Mouse (Mus musculus) ovary, postnatal 36 days (tissue): ENCODE results near the gene Ksr2.

Experiments
- DNase-seq: peaks from one replicate; pipeline ENCODE4 v3.0.0; 2022; ENCODE audit warnings: low spot score, mixed read lengths

Ksr2 gene

DNA sequence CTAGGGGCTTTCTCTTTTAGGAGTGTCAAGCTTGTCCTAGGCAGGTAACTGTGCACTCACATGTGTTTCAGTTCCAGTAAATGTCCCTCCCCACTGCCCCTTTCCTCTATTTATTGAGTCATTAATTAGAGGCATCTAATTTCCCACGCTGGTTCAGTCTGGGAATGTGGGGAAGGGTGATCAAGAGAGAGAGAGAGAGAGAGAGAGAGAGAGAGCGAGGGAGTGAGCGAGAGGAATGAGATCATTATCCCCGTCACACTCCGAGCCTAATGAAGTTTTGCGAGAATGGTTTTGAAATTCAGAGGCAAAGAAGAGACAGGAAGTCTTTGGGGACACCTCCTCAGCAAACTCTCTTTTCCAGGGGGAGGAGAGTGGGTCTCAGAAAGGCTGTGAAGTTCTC is 117.2 kb downstream of the Ksr2 start:
- DNase-seq, result no peak

- DNase-seq, result no peak
Measured at GRCm38 (mm10) chr5:117539221-117539620, 125.4 kb downstream of the Ksr2 start.

GRCm38 (mm10) chr5:117541654-117542053 is 127.9 kb downstream of the Ksr2 start:
- no peak for DNase-seq

DNA sequence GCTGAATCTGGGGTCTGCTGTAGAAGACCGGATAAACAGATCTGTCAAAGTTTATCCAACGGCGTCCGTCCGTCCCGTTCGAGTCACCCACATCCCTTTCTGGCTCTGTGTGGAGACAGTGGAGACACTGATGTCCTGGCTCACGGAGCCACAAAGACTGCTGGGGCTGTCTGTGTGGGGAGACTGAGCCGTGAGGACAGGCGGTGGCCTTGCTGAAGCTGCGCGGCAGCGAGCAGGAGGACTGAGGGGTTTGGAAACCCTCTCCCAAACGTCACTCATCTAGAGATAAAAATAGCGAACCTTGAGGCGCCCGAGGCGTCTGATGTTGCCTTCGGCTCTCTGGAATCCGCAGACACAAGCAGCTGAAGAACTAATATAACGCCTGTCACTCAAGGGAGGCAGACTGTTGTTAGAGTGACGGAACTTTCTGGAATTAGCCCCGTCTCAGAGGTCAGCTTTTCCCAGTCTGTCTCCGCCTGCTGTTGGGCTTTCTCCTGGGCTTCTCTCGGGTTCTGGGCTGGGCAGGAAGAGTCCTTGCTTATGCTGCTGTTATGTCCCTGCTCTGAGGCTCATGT is 133.0 kb downstream of the Ksr2 start:
- DNase-seq, result no peak

- DNase-seq, result no peak
Measured at GRCm38 (mm10) chr5:117550992-117551391, 137.2 kb downstream of the Ksr2 start.

- DNase-seq, result no peak
Measured at GRCm38 (mm10) chr5:117552096-117552495, 138.3 kb downstream of the Ksr2 start.

GRCm38 (mm10) chr5:117554505-117554904 is 140.7 kb downstream of the Ksr2 start:
- no peak for DNase-seq

- DNase-seq, result no peak
Measured at GRCm38 (mm10) chr5:117556570-117556969, 142.8 kb downstream of the Ksr2 start.

DNA sequence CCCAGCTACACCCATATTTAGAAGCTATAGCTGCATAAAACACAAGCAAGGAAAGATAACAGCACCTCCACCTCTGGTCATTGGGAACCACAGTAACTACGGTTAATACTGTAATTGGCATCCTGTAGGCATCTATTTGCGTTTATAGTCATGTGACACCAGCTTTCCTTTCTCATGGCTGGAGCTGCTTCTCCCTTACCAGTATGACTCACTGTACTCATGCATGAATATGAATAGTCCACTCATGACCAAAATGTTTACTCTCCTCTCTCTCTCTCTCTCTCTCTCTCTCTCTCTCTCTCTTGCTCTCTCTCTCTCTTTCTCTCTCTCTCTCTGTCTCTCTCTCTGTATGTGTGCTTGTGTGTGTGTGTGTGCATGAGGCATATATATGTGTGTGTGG is 147.3 kb downstream of the Ksr2 start:
- no peak for DNase-seq

GRCm38 (mm10) chr5:117566051-117566665 is 152.4 kb downstream of the Ksr2 start:
- DNase-seq, result no peak

GRCm38 (mm10) chr5:117569190-117569795 is 155.5 kb downstream of the Ksr2 start:
- no peak for DNase-seq

- no peak for DNase-seq
Measured at GRCm38 (mm10) chr5:117572428-117572827, 158.6 kb downstream of the Ksr2 start.

- DNase-seq, result no peak
Measured at GRCm38 (mm10) chr5:117574894-117575293, 161.1 kb downstream of the Ksr2 start.

GRCm38 (mm10) chr5:117577598-117577997 is 163.8 kb downstream of the Ksr2 start:
- DNase-seq, result no peak

GRCm38 (mm10) chr5:117581711-117582110 is 167.9 kb downstream of the Ksr2 start:
- no peak for DNase-seq

DNA sequence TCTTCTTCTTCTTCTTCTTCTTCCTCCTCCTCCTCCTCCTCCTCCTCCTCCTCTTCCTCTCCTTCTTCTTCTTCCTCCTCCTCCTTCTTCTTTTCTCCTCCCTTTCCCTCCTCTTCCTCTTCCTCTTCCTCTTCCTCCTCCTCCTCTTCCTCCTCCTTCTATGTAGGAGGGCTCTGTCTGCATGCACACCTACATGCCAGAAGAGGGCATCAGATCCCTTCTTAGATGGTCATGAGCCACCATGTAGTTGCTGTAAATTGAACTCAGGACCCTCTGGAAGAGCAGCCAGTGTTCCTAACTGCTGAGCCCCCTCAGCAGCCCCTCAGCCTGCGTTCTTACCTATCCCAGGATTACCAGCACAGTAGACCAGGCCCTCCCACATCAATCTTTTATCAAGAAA is 170.6 kb downstream of the Ksr2 start:
- DNase-seq, result no peak

DNA sequence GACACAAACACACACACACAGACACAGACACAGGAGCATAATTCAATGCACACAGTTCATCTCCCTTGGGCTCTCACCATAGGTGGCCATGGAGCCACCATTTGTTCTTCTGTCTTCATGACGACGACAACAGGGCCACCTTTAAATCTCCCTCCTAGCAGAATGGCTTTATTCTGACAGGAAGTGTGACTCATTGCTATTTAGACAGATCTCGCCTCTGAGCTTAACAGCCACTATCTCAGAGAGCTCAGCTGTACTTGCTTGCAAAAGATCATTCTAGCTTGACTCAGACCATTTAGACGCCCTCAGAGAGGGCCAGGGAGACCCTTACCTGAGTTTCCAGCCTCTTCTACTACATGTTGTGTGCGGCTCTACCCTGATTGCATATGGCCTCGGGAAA is 175.5 kb downstream of the Ksr2 start:
- no peak for DNase-seq

- DNase-seq, result no peak
Measured at GRCm38 (mm10) chr5:117593273-117593672, 179.5 kb downstream of the Ksr2 start.

- no peak for DNase-seq
Measured at GRCm38 (mm10) chr5:117596803-117597202, 183.0 kb downstream of the Ksr2 start.

- no peak for DNase-seq
Measured at GRCm38 (mm10) chr5:117602026-117602425, 188.2 kb downstream of the Ksr2 start.

GRCm38 (mm10) chr5:117607761-117608309 is 194.0 kb downstream of the Ksr2 start:
- DNase-seq, result no peak

DNA sequence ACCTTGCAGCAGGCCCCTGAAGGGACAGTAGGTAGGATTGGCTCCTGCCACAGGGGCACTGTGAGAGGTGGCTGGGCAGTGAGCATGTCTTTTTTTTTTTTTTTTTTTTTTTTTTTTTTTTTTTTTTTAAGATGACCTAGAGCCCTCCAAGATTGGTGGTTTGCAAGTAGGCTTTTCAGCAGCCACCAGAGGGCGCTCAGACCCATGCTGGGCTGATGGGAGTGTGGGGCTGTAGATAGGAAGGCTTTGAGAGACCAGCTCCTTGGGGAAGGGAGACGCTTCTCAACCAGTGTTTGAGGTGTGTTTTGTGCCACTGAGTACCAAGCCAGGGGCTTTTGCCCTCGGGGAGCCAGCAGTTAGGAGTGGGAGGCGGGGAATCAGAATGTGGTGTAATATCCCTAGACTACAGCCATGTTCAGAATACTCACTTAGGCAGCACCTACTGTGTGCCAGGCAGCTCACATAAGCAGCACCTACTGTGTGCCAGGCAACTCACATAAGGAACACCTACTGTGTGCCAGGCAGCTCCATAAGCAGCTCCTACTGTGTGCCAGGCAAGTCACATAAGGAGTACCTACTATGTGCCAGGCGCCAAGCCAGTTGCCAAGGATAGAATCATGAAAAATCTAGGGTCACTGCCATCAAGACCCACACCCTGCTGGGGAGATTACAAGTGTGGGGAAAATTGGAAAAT is 200.7 kb downstream of the Ksr2 start:
- peak; percentile 67 for DNase-seq

GRCm38 (mm10) chr5:117620292-117620691 is 206.5 kb downstream of the Ksr2 start:
- no peak for DNase-seq
